Mouse (Mus musculus) urinary bladder, postnatal 25 days (tissue): ENCODE results near the gene Mmp27.
A peak's percentile ranks its signal among the peaks of the same experiment; 100 is the strongest.

Experiments
- DNase-seq: peaks from one replicate; pipeline ENCODE4 v3.0.0; 2022; ENCODE audit warnings: low spot score

Gene Mmp27

GRCm38 (mm10) chr9:7571162-7571561 lies at the start of gene Mmp27:
TSS of gene Mmp27 (plus strand) at chr9:7571396.
- DNase-seq = no peak

DNA sequence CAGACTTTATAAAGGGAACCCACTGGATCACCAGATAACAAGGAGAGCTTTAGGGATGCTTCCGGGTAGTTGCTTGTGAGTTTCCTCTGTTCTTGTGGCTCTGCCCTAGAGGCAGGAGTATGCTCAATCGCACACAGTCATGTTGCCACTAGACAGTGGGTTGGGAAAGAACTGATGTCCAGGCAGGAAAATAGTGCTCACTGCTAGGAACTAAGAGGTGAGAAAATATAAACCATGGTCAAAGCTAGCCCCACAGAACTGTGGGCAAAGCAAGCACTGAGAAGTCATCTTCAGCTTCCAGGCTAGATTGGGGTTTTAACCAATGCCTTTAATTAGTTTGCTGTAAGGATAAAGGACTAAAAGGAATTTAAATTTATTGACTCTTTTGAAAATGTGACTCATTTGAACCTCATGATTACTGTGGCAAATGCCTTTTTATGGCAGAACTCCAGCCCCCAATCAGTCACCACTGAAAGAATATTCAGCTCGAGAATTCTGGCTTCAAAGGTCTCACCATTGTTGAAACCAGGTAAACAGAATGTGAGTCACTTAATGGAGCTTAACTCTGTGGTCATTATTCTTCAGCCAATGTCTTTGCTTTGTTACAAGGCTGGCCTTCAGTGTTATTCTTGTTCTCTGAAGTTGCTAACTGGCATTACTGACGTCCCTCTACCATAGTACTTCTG lies 44.8 kb upstream of the Mmp27 start:
- no peak for DNase-seq

DNA sequence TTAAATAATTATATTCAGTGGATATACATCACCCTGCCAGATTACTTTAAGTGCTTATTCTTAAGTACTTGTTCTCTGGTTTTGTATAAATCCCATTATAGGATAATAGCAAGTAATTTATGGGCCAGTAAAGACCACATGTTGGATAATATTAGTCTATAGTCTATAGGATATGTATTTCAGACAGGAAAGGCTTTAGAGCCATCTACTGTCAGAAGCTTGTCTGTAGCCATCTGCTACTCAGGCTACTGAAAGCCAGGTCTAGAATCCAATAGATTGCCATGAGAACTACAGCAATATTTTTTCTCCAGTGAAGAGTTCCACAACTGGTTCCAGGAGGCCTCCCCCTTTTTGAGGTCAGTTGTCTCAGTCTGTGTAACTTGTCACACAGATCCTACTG lies 28.4 kb upstream of the Mmp27 start:
- DNase-seq = no peak

GRCm38 (mm10) chr9:7544923-7545457 lies 26.2 kb upstream of the Mmp27 start:
- DNase-seq = no peak

GRCm38 (mm10) chr9:7545471-7545870 lies 25.7 kb upstream of the Mmp27 start:
- DNase-seq = no peak

DNA sequence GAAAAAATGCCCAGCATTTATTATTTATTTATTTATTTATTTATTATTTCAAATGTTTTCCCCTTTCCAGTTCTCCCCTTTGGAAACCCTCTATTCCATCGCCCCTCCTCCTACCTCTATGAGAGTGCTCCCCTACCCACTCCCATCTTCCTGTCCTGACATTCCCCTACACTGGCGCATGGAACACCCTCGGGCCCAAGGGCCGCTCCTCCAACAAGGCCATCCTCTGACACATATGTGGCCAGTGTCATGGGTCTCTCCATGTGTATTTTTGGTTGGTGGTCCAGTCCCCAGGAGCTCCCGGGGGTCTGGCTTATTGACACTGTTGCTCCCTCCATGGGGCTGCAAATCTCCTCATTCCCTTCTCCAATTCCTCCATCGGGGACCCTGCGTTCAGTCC lies 25.3 kb upstream of the Mmp27 start:
- DNase-seq = no peak

DNA sequence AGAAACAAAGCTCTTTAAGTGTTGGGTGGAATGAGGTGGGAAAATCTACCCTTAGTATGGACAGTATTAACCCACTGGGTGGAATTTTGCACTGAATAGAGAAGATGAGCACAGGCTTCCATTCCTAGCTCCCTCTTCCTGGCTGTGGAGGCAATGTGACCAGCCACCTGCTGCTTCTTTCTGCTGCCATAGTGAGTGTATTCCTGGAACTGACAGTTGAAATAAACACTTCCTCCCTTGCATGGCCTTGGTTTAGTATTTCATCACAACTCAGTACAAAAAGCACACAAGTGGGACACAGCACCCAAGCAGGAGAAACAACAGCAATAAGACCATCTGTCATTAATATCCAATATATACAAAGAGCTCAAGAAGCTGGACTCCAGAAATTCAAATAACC lies 19.3 kb upstream of the Mmp27 start:
- DNase-seq = no peak

- no peak for DNase-seq
These were observed 17.7 kb upstream of the Mmp27 start for GRCm38 (mm10) chr9:7553536-7553935.

- peak; percentile 36 for DNase-seq
These were observed 16.8 kb upstream of the Mmp27 start for GRCm38 (mm10) chr9:7554382-7554781.

DNA sequence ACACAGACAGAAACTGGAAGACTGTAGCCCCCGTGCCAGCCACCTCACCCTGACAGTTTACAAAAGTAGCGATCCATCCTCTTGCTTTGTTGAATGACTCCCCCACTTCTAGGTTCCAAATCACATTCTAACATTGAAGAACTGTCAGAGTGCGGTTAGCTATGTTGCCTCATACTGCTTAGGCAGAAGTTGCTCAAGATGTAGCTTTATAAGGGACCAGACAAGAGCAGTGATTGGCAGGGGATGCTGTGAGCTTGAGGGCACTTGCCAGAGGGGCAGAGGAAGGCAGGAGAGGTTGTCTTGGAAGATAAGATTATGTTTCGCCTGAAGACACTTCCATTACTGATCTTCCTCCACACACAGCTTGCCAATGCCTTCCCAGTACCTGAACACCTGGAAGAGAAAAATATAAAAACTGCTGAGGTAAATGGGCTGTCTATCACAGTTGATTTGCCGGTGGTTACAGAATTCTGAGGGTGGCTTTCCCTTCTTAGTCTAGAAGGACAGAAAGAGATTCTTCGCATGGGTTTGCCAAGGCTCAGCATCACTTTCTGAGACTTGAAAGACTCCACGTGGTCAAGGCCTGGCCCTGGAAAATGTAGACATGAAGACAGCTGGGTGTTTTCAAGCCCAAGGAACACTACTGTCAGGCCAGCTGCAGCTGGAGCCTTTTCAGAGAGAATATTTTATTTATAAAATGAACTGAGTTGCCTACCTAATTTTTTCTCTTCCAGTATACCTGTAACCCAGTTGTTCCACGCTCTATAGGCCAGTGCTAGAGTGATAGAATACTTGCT lies 12.8 kb upstream of the Mmp27 start, which contains the start of gene Mmp8:
Gene Mmp8 (plus strand): TSS at position 236 of the 797 bp plus-strand sequence.
- DNase-seq = no peak

DNA sequence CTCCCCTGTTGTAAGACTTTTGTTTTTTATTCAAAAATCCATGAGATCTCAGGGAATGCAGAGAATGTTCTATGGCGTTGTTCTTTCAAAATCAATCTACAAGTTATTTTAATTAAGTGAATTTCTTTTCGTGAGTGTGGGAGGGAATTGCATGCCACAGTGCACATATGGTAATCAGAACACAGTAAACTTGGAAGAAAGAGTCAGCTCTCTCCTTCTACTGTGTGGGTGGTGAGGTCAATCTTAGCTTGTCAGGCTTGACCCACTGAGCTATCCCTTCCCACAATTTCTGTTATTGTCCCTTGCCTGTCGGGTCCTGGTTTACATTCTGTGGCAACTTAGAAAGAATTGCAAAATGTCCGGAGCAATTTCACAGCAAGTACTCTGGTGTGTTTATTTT lies 11.2 kb upstream of the Mmp27 start:
- no peak for DNase-seq

- no peak for DNase-seq
These were observed 3.8 kb upstream of the Mmp27 start for GRCm38 (mm10) chr9:7567376-7567775.

DNA sequence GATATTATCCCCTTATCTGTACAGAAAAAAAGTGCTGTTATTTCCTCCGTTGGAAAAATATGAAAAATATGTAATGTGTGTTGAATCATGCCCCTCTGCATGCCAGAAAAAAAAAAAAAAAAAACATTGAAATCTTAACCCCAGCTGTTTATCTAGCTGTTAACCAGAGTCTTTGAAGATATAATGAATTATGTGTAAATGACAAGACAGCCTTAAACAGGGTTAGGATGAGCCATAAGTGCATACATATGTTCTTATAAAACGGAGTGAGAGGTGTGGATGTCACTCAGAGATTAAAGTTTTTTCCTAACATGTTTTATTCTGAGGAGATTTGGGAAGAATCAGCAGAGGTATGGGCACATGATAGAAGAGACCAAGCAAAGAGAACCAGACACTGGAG lies 3.3 kb upstream of the Mmp27 start:
- DNase-seq = no peak

DNA sequence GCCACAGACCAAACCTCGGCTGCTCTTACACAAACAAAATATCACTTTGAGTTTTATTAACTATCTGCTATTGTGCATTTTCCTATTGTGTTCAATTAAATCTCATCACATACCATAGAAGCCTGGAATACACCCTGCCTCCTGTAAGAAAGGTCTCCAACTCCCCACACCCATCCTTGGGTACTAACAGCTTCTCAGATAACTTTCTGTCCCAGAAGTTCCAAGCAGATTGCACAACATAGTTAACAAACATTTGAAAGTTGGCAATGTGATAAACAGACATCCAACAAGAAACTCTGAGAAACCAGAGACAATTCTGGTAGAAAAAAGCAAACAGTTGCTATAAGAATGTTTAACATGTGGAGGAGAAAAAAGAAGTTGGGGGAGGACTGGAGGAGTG lies 711 bp upstream of the Mmp27 start:
- DNase-seq = no peak

- DNase-seq = no peak
These were observed 992 bp downstream of the Mmp27 start for GRCm38 (mm10) chr9:7572188-7572587.

DNA sequence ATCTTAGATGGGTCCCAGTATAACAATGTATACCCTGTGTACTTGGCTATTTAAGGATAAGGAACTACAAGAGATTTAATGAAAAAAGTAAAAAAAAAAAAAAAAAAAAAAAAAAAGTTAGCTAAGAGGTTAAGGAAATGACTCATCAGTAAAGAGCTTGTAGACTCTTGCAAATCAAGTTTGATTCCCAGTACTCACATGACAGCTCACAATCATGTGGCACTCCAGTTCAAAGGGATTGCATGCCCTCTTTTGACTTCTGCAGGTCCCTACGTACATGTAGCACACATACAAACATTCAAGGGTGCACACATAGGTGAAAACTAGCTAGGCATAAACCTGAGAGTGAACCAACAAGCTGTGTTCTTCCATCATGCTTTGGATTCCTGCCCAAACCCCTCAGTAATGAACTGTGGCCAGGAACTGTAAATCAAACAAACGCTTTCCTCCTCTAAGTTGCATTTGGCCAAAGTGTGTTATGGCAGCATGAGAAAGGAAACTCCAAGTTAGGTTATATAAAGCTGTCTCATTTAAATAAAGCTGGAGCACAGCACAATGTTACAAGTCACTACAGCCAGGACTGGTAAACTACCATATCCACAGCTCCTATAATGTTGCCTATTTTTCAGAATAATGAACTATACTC lies 1.6 kb downstream of the Mmp27 start:
- DNase-seq = no peak

DNA sequence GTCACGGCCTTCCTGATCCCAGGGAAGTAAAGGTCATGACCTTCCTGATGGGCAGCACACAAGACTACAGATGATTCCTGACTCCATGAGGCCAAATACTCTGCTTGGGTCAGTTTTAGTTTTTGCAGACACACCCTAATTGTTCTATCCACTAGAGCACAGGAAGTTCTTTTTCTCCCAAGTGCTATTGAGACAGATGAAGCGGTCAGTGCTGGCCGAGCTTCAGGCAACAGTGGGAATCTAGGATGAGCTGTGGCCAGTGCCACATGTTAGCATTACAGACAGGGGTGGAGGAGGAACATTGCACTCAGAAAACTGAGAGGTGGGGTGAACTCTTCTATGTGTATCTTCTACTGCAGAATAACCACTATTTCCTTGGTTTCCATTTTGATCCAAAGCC lies 4.3 kb downstream of the Mmp27 start:
- DNase-seq = no peak

- no peak for DNase-seq
These were observed 6.2 kb downstream of the Mmp27 start for GRCm38 (mm10) chr9:7577371-7577770.

GRCm38 (mm10) chr9:7590063-7590462 lies 18.9 kb downstream of the Mmp27 start:
- DNase-seq = no peak

- DNase-seq = no peak
These were observed 22.1 kb downstream of the Mmp27 start for GRCm38 (mm10) chr9:7593272-7593812.

DNA sequence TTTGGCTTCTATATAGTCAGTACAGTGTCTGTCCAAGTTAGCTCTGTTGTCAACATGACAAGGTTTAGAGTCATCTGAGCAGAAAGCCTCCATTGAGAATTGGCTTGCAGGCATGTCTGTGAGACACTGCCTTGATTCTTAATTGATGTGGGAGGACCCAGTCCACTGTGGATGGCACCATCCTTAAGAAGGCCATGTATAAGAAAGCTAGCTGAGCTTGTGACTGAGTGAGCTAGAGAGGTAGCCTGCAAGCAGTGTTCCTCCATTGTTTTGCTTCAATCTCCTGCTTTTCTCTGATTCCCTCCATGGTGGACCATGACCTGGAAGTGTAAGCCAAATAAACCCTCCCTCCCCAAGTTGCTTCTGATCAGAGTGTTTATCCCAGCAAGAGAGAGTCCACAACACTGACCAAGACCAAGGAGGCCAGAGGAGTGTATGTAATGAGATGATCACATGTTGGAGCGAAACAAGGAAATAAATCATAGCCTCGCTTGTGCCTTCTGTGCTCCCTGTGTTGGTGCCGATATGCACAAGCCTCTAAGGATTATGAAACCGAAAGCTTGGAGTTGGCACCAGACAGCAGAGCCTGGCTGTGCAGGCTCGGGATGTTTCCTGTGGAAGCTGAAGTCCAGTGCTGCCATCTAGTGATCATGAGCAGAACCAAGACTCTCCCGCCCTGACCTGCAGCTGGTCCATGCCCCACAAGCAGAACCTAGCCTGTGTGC lies 23.8 kb downstream of the Mmp27 start:
- peak; percentile 63 for DNase-seq
